Mouse (Mus musculus) right cerebral cortex, postnatal 10 days (tissue): Measurements from ENCODE around the gene Panx2.

Source experiments
- DNase-seq, 2 experiments: peaks; one replicate each; pipeline ENCODE4 v3.0.0; 2021; ENCODE audit warnings: low spot score in 2 of 2

Panx2 gene

GRCm38 (mm10) chr15:89059161-89059931, at the start of gene Panx2:
Gene Panx2 (plus strand): TSS chr15:89059734.
- DNase-seq, result peak; percentile 56 to 70

- peak in 1 of 2 experiments; percentile 15 for DNase-seq
Measured at GRCm38 (mm10) chr15:89016722-89017121, 42.8 kb upstream of the Panx2 start.

DNA sequence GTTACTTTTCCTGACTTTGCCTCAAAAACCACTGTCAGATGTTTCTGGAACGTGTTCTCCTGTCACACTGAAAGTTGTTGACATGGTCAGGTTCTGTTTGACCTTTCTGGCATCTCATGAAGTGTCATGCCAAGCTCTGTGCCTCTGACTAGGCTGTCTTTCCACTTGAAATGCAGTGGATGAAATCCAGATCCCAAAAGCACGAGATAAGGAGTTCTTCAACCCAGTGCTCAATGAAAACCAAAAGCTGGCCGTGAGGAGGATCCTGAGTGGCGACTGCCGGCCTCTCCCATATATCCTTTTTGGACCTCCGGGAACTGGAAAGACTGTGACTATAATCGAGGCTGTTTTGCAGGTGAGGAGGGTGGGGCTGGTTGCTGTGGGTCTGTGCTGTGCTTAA, 39.4 kb upstream of the Panx2 start:
- DNase-seq, result peak in 1 of 2 experiments; percentile 5

DNA sequence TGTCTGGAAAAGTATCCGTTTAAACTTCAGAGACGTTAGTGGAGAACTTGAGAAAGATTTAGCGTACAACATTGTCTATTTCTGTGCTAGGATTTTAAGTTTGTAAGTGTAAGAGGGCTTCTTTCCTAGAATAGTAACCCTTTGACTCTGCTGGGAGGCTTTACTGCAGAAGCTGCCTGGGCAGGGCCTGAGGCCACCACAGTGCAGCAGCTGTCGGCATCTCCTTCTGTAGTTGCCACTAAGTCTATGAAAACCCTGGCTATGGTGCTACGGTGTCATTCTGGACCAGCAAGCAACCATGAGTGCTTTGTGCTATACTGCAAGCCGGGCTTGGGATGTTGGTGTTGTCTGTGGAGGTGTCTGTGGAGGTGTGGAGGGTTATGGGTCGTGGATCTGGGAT, 39.0 kb upstream of the Panx2 start:
- DNase-seq, result no peak

GRCm38 (mm10) chr15:89044381-89044780, 15.2 kb upstream of the Panx2 start:
- no peak for DNase-seq

GRCm38 (mm10) chr15:89046356-89046755, 13.2 kb upstream of the Panx2 start:
- DNase-seq, result no peak

GRCm38 (mm10) chr15:89054666-89055065, 4.9 kb upstream of the Panx2 start:
- DNase-seq, result no peak

DNA sequence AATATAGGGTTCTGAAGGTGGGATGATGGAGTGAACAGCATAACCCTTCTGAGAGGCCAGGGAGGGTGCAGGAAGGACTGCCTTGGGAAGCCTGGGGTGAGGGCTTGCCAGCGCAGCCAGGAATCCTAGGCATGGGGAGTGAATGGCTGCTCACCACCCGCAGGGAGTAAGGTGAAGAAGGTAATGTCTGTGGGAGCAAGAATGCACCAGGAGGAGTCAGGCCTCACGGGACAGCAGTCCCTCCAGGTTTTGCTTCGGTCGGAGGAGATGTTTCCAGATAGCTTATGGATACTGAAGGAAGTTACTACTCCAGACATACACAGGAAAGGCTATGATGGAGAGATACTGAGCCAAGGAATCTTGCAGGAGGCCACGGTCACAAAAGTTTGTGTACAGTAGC, 798 bp upstream of the Panx2 start:
- DNase-seq, result no peak

- peak; percentile 61 to 64 for DNase-seq
Measured at GRCm38 (mm10) chr15:89060032-89060681, 623 bp downstream of the Panx2 start.

GRCm38 (mm10) chr15:89060811-89061460, 1.4 kb downstream of the Panx2 start:
- peak in 1 of 2 experiments; percentile 31 for DNase-seq

GRCm38 (mm10) chr15:89061761-89062517, 2.4 kb downstream of the Panx2 start:
- no peak for DNase-seq

GRCm38 (mm10) chr15:89062518-89062910, 3.0 kb downstream of the Panx2 start:
- DNase-seq, result no peak

DNA sequence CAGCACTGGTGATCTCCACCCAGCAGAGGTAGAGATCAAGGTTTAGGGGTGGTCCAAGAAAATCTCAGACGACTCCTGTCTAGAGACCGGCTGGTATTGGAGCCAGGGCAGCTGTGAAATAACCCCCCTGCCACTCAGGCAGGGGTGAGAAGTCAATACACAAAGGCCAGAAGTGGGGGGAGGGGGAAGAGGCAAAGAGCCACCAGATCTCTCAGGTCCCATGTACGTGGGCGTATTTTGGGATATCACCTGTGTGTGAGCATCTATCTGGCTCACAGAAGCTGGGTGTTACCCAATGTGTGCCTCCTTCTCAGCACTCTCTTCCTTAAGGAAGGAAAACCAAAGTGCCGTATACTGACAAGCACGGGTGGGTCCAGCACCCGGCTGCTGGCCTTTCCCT, 3.5 kb downstream of the Panx2 start:
- DNase-seq, result peak in 1 of 2 experiments; percentile 33

DNA sequence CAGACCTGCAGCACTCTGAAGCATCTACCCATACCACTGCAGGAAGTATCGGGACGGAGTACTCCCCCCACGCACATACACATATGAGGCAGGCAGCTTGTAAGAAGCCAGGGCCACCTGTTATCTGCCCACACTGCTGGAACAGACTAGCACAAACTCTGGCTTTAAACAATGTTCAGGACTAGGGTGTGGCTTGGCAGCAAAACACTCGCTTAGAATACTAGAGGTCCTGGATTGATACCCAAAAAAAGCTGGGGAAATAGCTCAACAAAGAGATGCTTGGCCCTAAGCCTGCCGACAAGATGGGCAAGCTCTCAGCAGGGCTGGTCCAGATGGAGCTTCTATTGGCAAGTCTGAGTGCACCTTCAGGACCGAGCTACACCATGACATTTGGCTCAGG, 4.0 kb downstream of the Panx2 start:
- peak; percentile 61 to 80 for DNase-seq

DNA sequence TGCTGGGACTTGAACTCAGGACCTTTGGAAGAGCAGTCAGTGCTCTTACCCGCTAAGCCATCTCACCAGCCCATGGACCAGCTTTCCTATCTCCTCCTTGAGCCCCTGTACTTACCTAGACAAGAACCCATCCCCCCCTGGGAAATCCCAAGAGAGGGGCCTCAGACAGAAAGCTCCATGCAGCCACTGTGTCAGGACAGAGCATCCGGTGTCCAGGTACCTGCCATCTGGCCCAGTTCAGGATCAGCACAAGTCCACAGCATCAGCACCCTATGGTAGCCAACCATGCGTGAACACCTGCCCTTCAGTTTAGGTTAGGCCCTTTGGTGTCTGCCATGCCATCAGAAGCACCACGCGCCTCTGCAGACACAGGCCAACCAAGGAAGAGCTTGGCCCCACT, 5.4 kb downstream of the Panx2 start:
- DNase-seq, result peak in 1 of 2 experiments; percentile 26

GRCm38 (mm10) chr15:89067609-89068008, 8.1 kb downstream of the Panx2 start:
- no peak for DNase-seq

DNA sequence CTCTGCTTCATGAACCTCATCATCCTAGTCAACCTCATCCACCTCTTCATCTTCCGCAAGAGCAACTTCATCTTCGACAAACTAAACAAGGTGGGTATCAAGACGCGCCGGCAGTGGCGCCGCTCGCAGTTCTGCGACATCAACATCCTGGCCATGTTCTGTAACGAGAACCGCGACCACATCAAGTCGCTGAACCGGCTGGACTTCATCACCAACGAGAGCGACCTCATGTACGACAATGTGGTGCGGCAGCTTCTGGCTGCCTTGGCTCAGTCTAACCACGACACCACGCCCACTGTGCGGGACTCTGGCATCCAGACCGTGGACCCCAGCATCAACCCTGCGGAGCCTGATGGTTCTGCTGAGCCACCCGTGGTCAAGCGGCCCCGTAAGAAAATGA, 8.7 kb downstream of the Panx2 start:
- no peak for DNase-seq

DNA sequence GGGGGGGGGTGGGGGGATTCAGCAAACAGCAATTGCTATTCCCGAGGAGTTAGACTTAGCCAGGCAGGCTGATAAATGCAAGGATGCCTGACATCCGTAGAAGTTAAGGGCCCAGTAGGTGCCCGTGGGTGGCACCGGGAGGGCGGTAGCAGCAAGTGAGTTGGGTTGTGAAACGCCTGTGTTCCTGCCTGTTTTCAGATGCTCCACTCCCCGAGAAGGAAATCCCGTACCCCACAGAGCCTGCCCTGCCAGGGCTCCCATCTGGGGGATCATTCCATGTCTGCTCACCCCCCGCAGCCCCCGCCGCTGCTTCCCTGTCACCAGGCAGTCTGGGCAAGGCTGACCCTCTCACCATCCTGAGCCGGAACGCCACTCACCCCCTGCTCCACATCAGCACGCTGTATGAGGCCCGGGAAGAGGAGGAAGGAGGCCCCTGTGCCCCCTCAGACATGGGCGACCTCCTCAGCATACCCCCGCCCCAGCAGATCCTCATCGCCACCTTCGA, 9.9 kb downstream of the Panx2 start:
- no peak for DNase-seq

DNA sequence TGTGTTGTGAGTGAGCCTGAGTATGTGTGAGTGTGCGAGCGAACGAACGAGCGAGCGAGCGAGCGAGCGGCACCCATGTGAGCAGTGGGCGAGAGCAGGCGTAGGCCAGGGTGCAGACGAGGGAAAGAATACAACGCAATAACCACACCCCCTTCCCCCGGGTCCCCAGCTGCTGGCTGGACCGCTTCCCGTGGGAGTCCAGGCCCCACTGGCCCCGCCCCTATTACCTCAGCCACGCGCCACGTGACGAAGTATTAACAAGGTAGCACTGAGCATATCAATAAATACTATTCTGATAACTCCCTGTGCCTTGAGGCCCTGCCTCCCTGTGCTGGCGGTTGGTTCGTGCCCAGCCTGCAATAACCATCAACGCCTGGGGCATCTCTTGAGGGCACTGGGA, 11.1 kb downstream of the Panx2 start:
- DNase-seq, result no peak

GRCm38 (mm10) chr15:89073993-89074603, 14.6 kb downstream of the Panx2 start:
- peak; percentile 70 to 81 for DNase-seq
